Mouse (Mus musculus) cerebellum, adult (tissue): ENCODE measurements around the gene Wee1.
A peak's percentile ranks its signal among the peaks of the same experiment; 100 is the strongest.
"Not testable (repeated sequence)": the region's sequence is repeated elsewhere in the genome, so short reads cannot be mapped to it uniquely, and the experiment has no call there.

Experiments
- ATAC-seq: cut with Nextera tagmentation; 2 replicates; pipeline ENCODE4 v1.9.2; 2017; ENCODE audit warnings: mild to moderate bottlenecking, moderate library complexity, mixed read lengths; ENCODE audit not compliant: insufficient number of reproducible peaks, low FRiP score, low TSS enrichment

The Wee1 gene

GRCm38 (mm10) chr7:110121516-110122288, at the start of gene Wee1:
TSS of gene Wee1 (plus strand) at chr7:110122046.
- peak; percentile 95 for ATAC-seq

- no peak for ATAC-seq
These were observed 43.7 kb upstream of the Wee1 start for GRCm38 (mm10) chr7:110078168-110078567.

GRCm38 (mm10) chr7:110083386-110084165, 38.3 kb upstream of the Wee1 start:
- ATAC-seq, result no peak

GRCm38 (mm10) chr7:110085217-110085616, 36.6 kb upstream of the Wee1 start:
- ATAC-seq, result no peak

- ATAC-seq, result no peak
These were observed 33.9 kb upstream of the Wee1 start for GRCm38 (mm10) chr7:110087914-110088313.

GRCm38 (mm10) chr7:110091670-110092069, 30.2 kb upstream of the Wee1 start:
- no peak; the same call in 1 of the 2 replicates for ATAC-seq

GRCm38 (mm10) chr7:110096332-110096731, 25.5 kb upstream of the Wee1 start:
- ATAC-seq, result no peak

GRCm38 (mm10) chr7:110097106-110097793, 24.6 kb upstream of the Wee1 start:
- ATAC-seq, result no peak

- ATAC-seq, result no peak
These were observed 21.0 kb upstream of the Wee1 start for GRCm38 (mm10) chr7:110100854-110101253.

- ATAC-seq, result no peak
These were observed 20.6 kb upstream of the Wee1 start for GRCm38 (mm10) chr7:110101266-110101665.

GRCm38 (mm10) chr7:110105041-110105440, 16.8 kb upstream of the Wee1 start:
- no peak for ATAC-seq

GRCm38 (mm10) chr7:110106633-110107032, 15.2 kb upstream of the Wee1 start:
- no peak for ATAC-seq

- not testable (repeated sequence) for ATAC-seq
These were observed 13.3 kb upstream of the Wee1 start for GRCm38 (mm10) chr7:110108524-110108923.

GRCm38 (mm10) chr7:110108967-110109610, 12.8 kb upstream of the Wee1 start:
- no peak for ATAC-seq

- no peak for ATAC-seq
These were observed 11.7 kb upstream of the Wee1 start for GRCm38 (mm10) chr7:110110061-110110656.

GRCm38 (mm10) chr7:110114699-110115098, 7.1 kb upstream of the Wee1 start:
- ATAC-seq, result no peak

GRCm38 (mm10) chr7:110116731-110117291, 5.0 kb upstream of the Wee1 start:
- no peak for ATAC-seq

GRCm38 (mm10) chr7:110118448-110118847, 3.4 kb upstream of the Wee1 start:
- ATAC-seq, result no peak

- no peak for ATAC-seq
These were observed 1.6 kb upstream of the Wee1 start for GRCm38 (mm10) chr7:110120157-110120784.
